Mouse (Mus musculus) ES-E14 (cell line): Measurements from ENCODE around the gene Lrrc57.

Experiments used
- CHD2 ChIP-seq: IDR thresholded peaks from 2 replicates; pipeline ENCODE4 v1.6.1; 2014; ENCODE audit warnings: mild to moderate bottlenecking, low read depth, low read length, inconsistent platforms
- MAFK ChIP-seq: IDR thresholded peaks from 2 replicates; pipeline ENCODE4 v1.6.1; 2014; ENCODE audit warnings: mild to moderate bottlenecking, low read depth, low read length, inconsistent platforms; ENCODE audit not compliant: insufficient read depth
- ZC3H11A ChIP-seq: IDR thresholded peaks from 2 replicates; pipeline ENCODE4 v1.6.1; 2012; ENCODE audit warnings: low read depth, mild to moderate bottlenecking, inconsistent platforms, low read length, borderline replicate concordance
- ZNF384 ChIP-seq: IDR thresholded peaks from 2 replicates; pipeline ENCODE4 v1.6.1; 2012; ENCODE audit warnings: low read depth, low read length, inconsistent platforms

GRCm38 (mm10) chr2:120619538-120619937, 10.2 kb upstream of the Lrrc57 start:
- TF ChIP-seq ZC3H11A (no peak), ZNF384 (no peak), CHD2 (no peak), MAFK (no peak)
